Mouse (Mus musculus) lung, adult 2 months (tissue): Measurements from ENCODE around the gene Gm40193.
"Not testable (repeated sequence)": the region's sequence is repeated elsewhere in the genome, so short reads cannot be mapped to it uniquely, and the experiment has no call there.

Experiments
- CTCF ChIP-seq: fragments of 200-500 bp; IDR thresholded peaks from 2 replicates; pipeline ENCODE4 v1.5.1; 2011; ENCODE audit warnings: mild to moderate bottlenecking, low read length, control low read depth; ENCODE audit not compliant: insufficient read depth
- POLR2A ChIP-seq: fragments of 200-500 bp; IDR thresholded peaks from 2 replicates; pipeline ENCODE4 v1.6.1; 2011; ENCODE audit warnings: low read depth, mild to moderate bottlenecking, control low read depth, low read length, borderline replicate concordance; ENCODE audit errors: extremely low read depth

DNA sequence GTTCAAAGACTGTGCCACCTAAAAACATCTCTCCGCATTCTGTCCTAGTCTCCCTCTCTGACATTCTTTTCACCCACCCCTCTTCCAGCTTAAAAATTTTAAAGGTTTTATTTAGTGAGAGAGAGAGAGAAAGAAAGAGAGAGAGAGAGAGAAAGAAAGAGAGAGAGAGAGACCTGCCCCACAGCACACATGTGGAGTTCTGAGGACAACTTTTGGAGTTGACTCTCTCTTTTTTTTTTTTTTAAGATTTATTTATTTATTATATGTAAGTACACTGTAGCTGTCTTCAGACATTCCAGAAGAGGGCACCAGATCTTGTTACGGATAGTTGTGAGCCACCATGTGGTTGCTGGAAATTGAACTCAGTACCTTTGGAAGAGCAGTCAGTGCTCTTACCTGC is 1.7 kb downstream of the Gm40193 start:
- TF ChIP-seq CTCF, POLR2A: not testable (repeated sequence)
